Mouse (Mus musculus) hindbrain, embryonic 10.5 days (tissue): ENCODE results near the gene Daw1. TPM values are rescaled to one million over a fixed set of nuclear protein-coding genes. Genes with fewer than 3 reads are reported as not detected.

Experiments used
- DNase-seq: peaks from one replicate; pipeline ENCODE4 v3.0.0-alpha.2; 2017; ENCODE audit warnings: low spot score
- H3K27ac ChIP-seq: fragments of 300-500 bp; sonication (generic); 2 replicates; pipeline ENCODE4 v1.5.1; 2016; ENCODE audit warnings: mild to moderate bottlenecking, moderate library complexity
- H3K27me3 ChIP-seq: fragments of 300-500 bp; sonication (generic); 2 replicates; pipeline ENCODE4 v1.6.1; 2016; ENCODE audit warnings: mild to moderate bottlenecking; ENCODE audit not compliant: poor library complexity, insufficient read depth, severe bottlenecking
- H3K36me3 ChIP-seq: fragments of 300-500 bp; sonication (generic); 2 replicates; pipeline ENCODE4 v1.6.1; 2016; ENCODE audit warnings: mild to moderate bottlenecking, moderate library complexity
- H3K4me1 ChIP-seq: fragments of 300-500 bp; sonication (generic); replicated peaks from 2 replicates; pipeline ENCODE4 v1.6.1; 2016; ENCODE audit warnings: mild to moderate bottlenecking
- H3K4me3 ChIP-seq: fragments of 300-500 bp; sonication (generic); 2 replicates; pipeline ENCODE4 v1.5.1; 2016; ENCODE audit warnings: mild to moderate bottlenecking, moderate library complexity
- H3K9me3 ChIP-seq: fragments of 300-500 bp; sonication (generic); 2 replicates; pipeline ENCODE4 v1.6.1; 2016; ENCODE audit warnings: mild to moderate bottlenecking, moderate library complexity
- WGBS: fragments of 180-500 bp; shearing (Covaris S2); methylation state at CpG from one replicate; pipeline ENCODE4 v1.1.7; 2016; 5-methylcytosine and 5-hydroxymethylcytosine counted together
- polyA plus RNA-seq: library from polyadenylated mRNA; unstranded; fragments of >200 nt; fragmentation: Nextera tagmentation; extraction: Ambion mirVana; gene quantifications from 2 replicates; pipeline ENCODE4 v1.2.1, GENCODE M21; 2016

Gene Daw1
- polyA plus RNA-seq, 1 experiment from 2014 or later: 0.67 TPM

GRCm38 (mm10) chr1:83224423-83224960 is 64.9 kb downstream of the Daw1 start:
- H3K36me3 ChIP-seq: no peaks in the 10 kb centered on the region
- H3K27me3 ChIP-seq: no peaks in the 10 kb centered on the region
- no peaks in the 10 kb centered on the region for H3K4me1 ChIP-seq
- DNase-seq: no peak
- no peak overlapping the region for H3K4me3 ChIP-seq
- no peak overlapping the region for H3K27ac ChIP-seq
- H3K9me3 ChIP-seq: no peaks in the 10 kb centered on the region

- H3K4me3 ChIP-seq: no peak overlapping the region
- 86% methylated on average over 3 of the region's 3 CpGs for WGBS
- no peaks in the 10 kb centered on the region for H3K36me3 ChIP-seq
- H3K27me3 ChIP-seq: no peaks in the 10 kb centered on the region
- H3K27ac ChIP-seq: no peak overlapping the region
- DNase-seq: no peak
- no peaks in the 10 kb centered on the region for H3K4me1 ChIP-seq
- no peaks in the 10 kb centered on the region for H3K9me3 ChIP-seq
Measured at GRCm38 (mm10) chr1:83227946-83228345, 68.4 kb downstream of the Daw1 start.

DNA sequence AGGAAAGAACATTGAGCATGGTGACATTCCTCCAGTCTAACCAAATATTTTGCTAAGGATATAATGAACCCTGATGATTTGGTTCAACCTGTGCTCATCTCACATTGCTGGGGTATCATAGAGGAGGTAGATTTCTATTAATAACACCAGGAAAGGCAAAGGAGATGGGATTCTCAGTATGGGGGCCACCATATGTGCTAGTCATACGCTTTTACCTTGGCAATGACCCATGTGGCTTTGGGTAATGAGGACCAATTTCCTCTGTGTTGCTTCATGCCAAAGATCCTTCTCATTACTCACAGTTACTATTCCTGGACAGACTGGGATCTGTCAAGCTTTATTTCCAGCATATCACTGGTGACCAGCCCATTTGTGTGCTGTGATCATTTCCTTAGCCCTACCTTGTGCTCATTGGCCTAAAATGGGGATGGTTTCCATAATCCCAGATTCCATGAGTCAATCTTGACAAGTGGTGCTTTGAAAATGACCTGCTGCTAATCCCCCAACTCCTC is 88.7 kb downstream of the Daw1 start:
- H3K36me3 ChIP-seq: no peaks in the 10 kb centered on the region
- H3K4me1 ChIP-seq: no peaks in the 10 kb centered on the region
- H3K9me3 ChIP-seq: no peaks in the 10 kb centered on the region
- no peak overlapping the region for H3K4me3 ChIP-seq
- DNase-seq: no peak
- WGBS: 95% methylated on average over 1 of the region's 1 CpGs
- H3K27me3 ChIP-seq: no peaks in the 10 kb centered on the region
- H3K27ac ChIP-seq: no peak overlapping the region

DNA sequence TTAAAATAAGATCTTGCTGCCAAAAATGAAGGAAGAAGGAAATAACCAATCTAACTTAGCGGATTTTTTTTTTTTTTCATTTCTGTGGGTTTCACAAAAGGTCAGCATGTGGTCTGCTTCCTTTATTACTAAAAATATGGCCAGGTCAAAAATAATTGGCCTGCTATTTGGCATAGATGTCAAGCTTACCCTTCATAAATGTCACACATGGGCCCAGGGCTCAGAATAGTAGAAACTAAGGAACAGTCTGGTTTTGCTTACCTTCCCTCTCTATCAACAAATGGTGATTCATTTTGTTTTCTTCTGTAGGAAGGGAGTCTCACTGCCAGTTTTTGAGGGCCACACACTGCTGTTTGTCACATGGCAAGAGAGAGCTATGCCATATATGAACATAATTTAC is 92.2 kb downstream of the Daw1 start:
- no peak for DNase-seq
- no peaks in the 10 kb centered on the region for H3K36me3 ChIP-seq
- no peaks in the 10 kb centered on the region for H3K4me1 ChIP-seq
- WGBS: 91% methylated on average over 1 of the region's 1 CpGs
- H3K4me3 ChIP-seq: no peak overlapping the region
- no peaks in the 10 kb centered on the region for H3K9me3 ChIP-seq
- H3K27me3 ChIP-seq: no peaks in the 10 kb centered on the region
- no peak overlapping the region for H3K27ac ChIP-seq

Other genes with a start within 250 kb of the Daw1 start
- 0.41 TPM in 1 of 2 replicates, not detected in the other for gene A030005L19Rik, start 246.4 kb upstream of the Daw1 start, polyA plus RNA-seq
- not detected in 2 replicates for gene A030014E15Rik, start 234.8 kb upstream of the Daw1 start, polyA plus RNA-seq
- not detected in 2 replicates for gene Gm6217, start 228.4 kb upstream of the Daw1 start, polyA plus RNA-seq
- gene A030003K21Rik, start 216.4 kb upstream of the Daw1 start, polyA plus RNA-seq: not detected in 2 replicates
- gene Gm7544, start 203.7 kb upstream of the Daw1 start, polyA plus RNA-seq: not detected in 2 replicates
- not detected in 2 replicates for gene Gm47955, start 199.5 kb upstream of the Daw1 start, polyA plus RNA-seq
- not detected in 2 replicates for gene Gm47959, start 159.2 kb upstream of the Daw1 start, polyA plus RNA-seq
- gene Slc19a3, start 121.3 kb upstream of the Daw1 start, polyA plus RNA-seq: 0.47 and 0.67 TPM in 2 replicates
- gene Krtap28-10, start 117.3 kb upstream of the Daw1 start, polyA plus RNA-seq: not detected in 2 replicates
- gene Gm47969, start 114.8 kb upstream of the Daw1 start, polyA plus RNA-seq: not detected in 2 replicates
- not detected in 2 replicates for gene A030005K14Rik, start 100.4 kb upstream of the Daw1 start, polyA plus RNA-seq
- gene Krtap28-13, start 98.8 kb upstream of the Daw1 start, polyA plus RNA-seq: not detected in 2 replicates
- 0.26 TPM in 1 of 2 replicates, not detected in the other for gene Ccl20, start 43.0 kb upstream of the Daw1 start, polyA plus RNA-seq
- gene Sphkap, start 248.4 kb downstream of the Daw1 start, polyA plus RNA-seq: 0.39 and 0.48 TPM in 2 replicates